Mouse (Mus musculus) urinary bladder, postnatal 0 days (tissue): ENCODE data around the gene Esp15. TPM values are rescaled to one million over a fixed set of nuclear protein-coding genes. Genes with fewer than 3 reads are reported as not detected.

ENCODE experiments used
- polyA plus RNA-seq: library from polyadenylated mRNA; unstranded; fragments of >200 nt; fragmentation: Nextera tagmentation; extraction: Ambion mirVana; gene quantifications from 2 replicates; pipeline ENCODE4 v1.2.1, GENCODE M21; 2015

Esp15 gene
- not detected in 2 replicates for polyA plus RNA-seq

DNA sequence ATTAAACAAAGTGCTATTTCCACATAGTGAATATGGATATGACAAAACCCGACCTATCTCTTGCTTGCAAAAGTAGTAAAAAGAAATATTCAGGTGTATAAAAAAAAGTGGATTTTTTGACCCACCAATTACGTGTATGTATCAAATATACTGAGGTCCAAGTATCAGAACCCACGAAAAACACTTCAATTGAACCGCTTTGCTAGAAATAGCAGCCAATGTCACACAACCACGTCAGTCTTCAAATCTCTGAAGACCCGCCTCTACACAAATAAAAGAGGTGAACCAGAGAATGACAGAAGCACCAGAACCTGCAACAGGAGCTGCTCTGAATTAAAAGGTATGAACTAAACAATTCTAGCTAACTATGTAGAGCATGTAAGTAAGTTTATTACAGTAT, at the start of gene Esp15:
Gene Esp15, plus strand, starts transcription at position 301 of the 400 bp plus-strand sequence.

Other genes with a start within 250 kb of the Esp15 start
- not detected in 2 replicates for gene Esp18, start 234.6 kb upstream of the Esp15 start, polyA plus RNA-seq
- gene Esp16, start 104.8 kb upstream of the Esp15 start, polyA plus RNA-seq = not detected in 2 replicates